Mouse (Mus musculus): ENCODE results near the gene Lpgat1. TPM values are rescaled to one million over a fixed set of nuclear protein-coding genes. Genes with fewer than 3 reads are reported as not detected.

Gene Lpgat1
- total RNA-seq (2015) (28.1 and 30.0 TPM in 2 replicates), total RNA-seq (2017) (32.9 and 33.4 TPM in 2 replicates)

DNA sequence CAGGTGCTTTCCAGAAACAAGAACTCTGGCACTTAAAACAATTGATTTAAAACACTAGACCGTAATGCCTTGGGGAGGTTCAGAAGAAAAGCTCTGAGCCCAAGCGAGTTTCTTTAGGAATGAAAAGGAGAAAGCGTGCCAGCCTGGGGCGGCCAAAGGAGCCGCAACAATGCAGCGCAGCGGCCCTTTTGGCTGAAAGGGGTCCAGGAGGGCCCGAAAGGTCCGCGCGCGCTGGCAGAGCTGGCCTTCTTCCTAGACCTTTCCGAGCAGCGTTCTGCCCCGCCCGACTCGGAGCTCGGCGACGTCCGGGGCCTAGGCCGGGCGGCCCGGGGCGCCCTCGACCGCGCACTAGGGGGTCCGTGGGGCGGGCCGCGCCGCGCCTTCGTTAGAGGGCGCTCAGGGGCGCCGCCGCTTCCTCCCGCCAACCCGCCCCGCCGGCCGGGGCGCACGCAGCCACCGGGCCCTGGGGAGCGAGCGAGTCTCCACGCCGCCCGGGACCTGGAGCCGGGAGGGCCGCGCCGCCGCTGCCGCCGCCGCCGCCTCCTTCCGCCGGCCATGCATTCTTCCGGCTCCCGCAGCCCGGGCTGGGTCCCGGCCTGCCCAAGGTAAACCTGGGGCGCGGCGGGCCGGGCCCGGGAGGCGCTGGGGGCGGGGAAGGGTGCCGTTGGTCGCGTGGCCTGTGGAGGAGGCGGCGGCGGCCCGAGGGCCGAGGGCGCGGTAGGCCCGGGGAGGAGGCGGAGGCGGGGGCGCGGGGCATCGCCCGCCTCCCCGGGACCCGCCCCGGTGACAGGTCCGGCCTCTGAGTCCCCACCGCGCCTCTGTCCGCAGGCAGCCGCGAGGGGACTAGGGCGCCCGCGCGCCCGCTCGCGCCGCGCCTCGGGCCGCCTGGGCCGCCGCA, at the start of gene Lpgat1:
Gene Lpgat1 (plus strand): TSS at position 234 of the 898 bp plus-strand sequence.
- peak; percentile 71 for ATAC-seq (replicated peaks; ENCODE audit: poor library complexity)

DNA sequence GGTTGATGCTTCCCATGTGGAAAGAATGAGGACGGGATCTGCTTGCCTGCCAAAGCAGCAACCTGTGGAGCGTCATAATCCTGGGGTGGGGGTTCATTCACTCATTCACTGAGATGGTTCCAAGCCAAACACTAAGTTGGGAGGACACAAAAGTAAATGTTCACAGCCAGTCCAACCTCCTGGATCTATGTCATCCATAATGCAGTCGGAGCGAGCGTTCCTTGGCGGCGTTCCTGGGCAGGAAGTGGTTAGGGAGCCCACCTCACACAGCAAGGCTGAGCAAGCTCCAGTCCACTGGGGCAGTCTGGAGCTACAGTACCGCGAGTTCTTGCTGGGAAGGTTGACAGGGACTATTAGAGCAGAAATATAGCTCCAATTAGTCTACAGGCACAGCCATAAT, 49.6 kb upstream of the Lpgat1 start:
- peak; percentile 46; the same call in 1 of the 2 replicates for ATAC-seq (replicated peaks; ENCODE audit: poor library complexity)

DNA sequence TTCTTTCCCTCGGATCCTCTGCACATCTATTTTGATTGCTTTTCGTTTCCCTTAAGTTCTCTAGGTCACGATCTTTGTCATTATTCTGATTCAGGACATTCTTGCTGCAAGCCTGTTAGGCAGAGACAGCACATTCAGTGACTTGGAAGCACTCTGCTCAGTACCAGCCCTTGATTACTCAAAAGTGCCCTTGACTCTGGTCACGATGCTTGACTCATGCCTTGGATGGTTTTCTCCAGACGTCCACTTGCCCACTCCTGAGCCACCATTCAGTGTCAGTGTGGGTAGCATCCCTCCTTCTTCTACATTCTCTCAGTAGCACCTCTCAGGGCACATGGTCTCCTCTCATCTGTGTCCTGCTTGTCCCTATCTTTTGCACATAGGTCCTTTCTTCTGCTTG, 43.6 kb upstream of the Lpgat1 start:
- no peak for ATAC-seq (replicated peaks; ENCODE audit: poor library complexity)

DNA sequence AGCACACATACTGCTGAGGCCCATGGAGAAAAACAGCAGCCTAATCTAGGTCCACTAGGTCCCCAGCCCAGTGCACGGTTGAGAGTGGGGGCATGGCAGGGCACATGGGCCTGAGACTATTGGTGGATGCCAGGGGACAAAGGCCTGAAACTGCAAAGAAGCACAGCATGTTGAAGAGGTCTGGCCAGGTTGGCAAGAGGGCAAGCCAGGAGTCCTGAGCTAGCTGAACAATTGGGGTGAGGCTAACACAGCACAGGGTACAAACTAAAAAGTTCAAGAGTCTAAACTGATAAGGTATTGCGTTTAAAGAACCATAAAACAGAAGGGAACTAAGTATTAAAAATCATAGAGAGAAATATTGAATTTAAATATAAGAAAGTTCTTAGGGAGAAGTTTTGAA, 36.0 kb upstream of the Lpgat1 start:
- ATAC-seq (replicated peaks; ENCODE audit: poor library complexity), result no peak

DNA sequence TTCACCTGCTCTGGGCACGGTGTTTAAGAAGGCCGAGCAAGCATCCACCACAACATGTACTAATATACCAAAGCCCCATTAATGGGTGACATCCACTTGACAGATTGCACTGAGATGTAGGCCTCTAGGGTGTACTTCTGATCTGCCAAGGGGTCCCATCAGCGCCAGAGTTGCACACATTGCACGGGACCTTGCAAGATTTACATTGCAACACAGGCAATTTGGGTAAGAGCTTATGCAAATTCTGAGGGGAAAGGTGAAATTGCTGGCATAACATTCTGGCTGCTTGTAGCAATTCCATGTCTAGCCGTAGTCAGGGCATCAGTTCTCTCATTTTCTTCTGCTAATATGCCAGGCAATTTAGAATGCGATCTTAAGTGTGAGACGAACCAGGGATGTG, 30.1 kb upstream of the Lpgat1 start:
- peak; percentile 92 for ATAC-seq (replicated peaks; ENCODE audit: poor library complexity)

DNA sequence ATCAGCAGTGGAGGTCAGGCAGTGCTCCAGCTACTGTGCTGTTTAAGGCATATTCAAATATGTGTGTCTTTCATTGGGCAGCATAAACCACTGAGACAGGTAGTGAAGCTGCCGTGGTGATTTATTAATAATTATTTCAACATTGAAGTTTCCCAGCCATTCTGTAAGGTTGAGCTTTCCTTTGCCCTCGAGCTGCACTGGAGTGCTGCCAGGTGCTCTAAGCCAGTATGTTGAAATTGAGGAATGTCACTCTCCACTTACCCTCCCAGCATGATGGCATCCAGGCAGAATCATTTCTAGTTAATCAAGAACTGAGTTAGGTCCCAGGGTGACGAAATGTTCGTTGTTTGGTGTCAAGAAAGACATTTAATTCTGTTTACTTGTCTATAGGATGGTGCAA, 24.4 kb upstream of the Lpgat1 start:
- no peak for ATAC-seq (replicated peaks; ENCODE audit: poor library complexity)

DNA sequence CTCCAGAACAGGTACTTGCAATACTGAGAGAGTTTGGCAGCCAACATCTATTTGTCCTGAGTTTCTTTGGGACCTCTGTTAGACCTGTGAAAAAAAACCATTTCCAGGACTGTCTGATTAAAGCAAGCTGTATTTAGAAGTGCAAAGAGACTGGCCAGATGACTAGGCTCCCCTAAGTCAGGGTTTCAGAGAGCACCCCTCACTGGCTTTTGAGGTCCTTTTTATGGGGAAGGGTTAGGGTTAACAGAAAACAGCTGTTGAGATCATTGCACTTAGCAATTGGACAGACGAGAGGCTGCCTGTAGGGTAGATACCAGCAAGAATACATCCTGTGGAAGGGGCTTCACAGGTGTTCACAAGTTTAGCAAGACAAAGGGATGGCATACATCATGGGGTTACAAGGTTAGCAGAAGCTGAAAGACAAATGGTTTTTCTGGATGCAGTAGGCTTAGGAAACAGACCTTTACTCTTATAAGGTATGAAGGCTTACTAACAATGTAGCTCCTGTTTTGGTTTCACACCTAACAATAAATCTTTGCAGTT, 19.3 kb upstream of the Lpgat1 start:
- ATAC-seq (replicated peaks; ENCODE audit: poor library complexity), result no peak

DNA sequence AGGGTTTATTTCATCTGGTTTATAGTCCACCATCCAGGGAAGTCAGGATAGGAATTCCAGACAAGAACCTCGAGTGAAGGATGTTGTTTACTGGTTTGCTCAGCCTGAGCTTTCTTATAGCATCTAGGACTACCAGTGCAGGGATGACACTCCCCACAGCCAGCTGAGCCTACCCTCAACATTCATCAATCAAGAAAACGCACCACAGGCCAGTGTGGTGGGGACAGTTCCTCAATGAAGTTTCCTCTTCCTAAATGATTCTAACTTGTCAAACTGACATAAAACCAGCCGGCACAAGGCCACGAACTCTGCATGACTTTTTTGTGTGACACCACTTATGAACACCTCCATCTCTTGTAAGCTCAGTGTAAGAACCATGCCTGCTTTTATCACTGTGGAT, 13.1 kb upstream of the Lpgat1 start:
- ATAC-seq (replicated peaks; ENCODE audit: poor library complexity), result peak; percentile 72

DNA sequence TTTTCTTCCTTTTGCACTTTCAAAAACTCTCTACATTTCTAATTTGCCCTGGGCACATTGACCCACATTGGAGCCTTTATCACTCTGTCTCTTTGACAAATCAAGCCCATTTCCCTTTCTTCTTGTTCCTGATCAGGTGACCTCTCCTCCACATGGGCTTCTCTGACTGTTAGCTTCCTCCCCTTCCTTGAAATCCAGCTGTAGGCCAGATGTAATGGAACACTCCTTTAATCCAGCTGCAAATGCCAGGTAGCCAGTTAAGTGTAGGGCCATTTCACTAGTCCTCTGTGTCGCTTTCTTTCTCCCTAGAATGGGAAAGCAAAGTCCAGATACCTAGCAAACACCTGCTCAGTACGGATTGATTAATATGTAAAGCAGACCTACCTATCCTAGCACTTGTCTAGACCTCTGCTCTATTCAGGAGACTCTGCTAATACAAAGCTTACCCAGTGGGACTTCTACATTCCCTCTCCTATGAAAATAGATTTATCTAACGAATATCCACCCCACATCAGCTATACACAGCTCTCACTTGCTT, 11.0 kb upstream of the Lpgat1 start:
- ATAC-seq (replicated peaks; ENCODE audit: poor library complexity), result no peak

DNA sequence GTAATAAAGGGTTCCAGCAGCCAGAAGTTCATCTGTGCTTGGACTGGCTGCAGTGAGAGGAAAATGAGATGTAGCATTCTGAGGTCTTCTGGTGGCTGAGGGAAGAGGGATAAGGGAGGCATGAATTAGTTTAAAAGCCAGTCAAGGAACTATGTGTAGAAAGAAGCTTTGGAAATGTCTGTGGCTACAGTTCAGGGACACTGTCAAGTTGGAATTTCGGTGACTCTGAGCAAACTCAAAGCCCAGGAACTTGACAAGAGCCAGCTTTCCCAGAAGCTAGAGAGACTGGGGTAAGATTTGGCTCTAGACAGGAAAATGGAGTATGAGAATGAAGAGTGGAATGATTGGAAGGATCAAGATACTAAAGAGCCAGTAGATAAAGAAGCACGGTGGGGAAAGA, 7.8 kb upstream of the Lpgat1 start:
- ATAC-seq (replicated peaks; ENCODE audit: poor library complexity), result no peak

DNA sequence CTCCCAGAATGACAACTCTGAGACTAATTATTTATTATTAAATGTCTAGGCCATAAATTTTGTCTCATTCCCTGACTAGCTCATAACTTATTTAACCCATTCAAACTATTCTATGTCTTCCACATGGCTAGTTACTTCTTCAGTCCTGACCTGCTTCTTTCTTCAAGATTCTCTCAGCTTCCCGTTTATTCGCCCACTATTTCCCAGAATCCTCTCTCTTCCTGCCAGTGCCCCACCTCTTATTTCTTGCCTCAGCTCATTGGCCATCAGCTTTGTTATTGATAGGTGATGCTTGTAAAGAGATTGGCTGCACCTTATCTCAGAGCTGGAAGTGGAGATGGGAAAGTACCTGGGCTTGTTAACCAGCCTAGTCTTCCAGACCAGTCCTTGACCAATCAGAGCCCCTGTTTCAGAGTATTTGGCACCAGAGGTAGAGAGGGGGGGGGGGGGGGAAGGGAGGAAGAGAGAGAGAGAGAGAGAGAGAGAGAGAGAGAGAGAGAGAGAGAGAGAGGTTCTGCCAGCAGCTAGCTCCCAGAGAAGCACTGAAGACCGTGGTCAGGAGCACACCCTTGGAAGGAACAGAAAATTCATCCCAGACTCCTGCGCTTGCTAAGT, 5.3 kb upstream of the Lpgat1 start:
- ATAC-seq (replicated peaks; ENCODE audit: poor library complexity), result no peak

DNA sequence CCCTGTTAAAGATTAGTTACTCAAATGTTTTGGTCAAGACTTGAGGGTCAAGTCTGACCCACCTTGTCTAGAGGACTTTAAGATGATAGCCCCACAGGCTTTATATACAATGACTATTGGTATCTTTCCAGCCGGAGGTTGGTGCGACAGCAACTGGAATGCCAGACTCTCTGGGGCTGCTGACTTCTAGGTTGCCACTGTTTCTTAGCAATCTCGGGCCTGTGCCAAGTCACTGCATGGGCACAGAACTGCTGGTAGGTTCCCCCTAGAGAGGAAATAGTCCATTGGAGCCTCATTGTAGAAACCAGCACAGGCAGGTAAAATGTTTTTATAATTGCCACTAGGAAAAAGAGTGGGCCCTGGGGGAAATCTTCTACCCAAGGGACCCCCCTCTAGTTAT, 3.8 kb upstream of the Lpgat1 start:
- no peak for ATAC-seq (replicated peaks; ENCODE audit: poor library complexity)

DNA sequence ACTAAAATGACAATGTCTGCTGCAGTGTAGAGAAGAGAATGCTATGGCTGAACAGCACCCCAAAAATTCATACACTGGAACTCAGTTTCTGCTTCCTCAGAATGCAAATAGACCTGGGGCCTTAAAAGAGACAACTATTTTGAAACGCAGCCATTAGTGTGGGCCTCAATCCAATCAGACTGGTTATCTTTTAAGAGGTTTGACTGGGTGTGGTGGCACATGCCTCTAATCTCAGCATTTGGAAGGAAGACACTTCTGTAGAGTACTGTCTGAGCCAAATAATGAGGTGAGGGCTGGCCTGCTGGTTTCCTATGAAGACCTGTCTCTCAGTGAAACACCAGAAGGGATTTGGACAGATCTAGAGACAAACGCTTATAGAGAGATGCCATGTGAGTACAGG, 2.5 kb upstream of the Lpgat1 start:
- ATAC-seq (replicated peaks; ENCODE audit: poor library complexity), result no peak

DNA sequence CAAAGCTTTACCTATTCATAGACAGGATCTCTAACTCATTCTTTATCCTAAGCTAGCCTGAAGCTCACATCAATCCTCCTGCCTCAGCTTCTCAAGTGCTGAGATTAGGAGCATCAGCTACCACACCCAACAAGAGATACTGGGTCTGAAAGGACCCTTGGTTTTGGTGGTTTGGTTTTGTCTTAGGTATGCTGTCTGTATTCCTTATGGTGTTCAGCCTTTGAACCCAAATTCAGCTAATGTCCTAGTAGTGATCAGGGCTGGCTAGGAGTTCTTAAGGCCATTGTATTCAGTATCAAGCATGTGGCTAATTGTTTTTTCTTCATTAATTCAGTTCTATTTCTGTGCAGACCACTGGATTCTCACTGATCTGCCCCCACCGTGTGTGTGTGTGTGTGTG, 493 bp upstream of the Lpgat1 start:
- no peak for ATAC-seq (replicated peaks; ENCODE audit: poor library complexity)

DNA sequence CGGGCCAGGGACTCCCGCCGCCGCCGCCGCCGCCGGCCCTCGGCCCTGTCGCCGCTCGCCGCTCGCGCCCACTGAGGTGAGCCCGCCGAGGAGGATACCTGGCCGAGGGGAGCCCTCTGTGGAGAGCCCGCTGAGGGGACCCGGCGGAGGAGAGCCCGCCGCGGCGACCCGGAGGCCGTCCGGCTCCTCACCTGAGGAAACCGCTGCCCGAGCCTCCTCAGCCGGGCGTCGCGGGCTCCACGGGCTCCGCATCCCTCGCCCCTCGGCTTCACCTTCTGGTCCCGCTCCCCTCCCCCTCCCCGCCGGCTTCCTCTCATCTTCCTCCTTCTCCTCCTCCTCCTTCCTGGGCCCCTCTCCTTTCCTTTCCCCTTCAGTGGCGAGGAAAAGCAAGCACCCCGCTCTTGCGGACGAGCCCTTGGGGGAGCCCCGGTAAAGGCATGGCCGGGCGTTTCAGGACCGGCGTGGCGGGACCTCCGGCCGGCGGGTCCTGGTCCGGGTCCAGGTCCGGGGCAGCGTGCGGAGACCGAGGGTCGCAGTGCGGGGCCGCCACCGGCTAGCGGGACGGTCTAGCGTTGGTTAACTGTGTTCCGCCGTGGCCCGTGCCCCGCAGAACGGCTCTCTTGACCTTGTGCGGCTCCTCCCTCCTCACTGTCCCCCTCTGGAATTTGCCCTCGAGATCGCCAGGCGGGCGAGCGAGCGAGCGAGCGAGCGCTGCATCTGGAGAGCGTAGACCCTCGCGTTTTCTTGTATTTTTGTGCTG, 1.1 kb downstream of the Lpgat1 start:
- ATAC-seq (replicated peaks; ENCODE audit: poor library complexity), result peak; percentile 23

DNA sequence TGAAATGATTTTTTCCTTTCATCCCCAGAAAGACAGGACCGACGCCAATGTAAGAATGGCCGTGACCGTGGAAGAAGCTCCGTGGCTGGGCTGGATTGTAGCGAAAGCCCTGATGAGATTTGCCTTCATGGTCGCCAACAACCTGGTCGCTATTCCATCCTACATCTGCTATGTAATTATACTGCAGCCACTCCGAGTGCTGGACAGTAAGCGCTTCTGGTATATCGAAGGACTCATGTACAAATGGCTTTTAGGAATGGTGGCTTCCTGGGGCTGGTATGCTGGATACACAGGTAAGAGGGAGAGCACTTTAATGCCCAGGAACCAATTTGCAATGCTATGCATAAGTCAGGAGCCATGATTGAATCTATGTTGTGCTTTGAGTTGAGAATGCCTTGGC, 1.7 kb downstream of the Lpgat1 start:
- ATAC-seq (replicated peaks; ENCODE audit: poor library complexity), result no peak

DNA sequence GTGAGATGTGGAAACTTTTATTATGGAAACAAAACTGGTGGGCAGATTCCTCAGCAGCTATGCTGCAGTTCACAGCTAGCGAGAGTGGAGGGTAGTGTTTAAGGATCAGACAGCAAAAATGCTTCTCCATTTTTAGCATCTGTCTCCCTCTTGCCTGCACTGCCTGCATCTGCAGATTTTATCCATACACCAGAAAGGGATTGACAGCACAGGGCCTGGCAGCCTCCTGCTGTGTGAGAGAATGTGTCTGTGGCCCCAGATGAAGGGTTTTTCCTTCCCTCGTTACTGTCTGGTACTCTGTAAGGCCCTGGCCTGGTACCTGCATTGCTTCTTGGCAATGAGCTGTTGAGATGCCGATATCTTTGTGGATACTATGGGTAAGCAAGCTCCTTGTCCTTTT, 2.8 kb downstream of the Lpgat1 start:
- ATAC-seq (replicated peaks; ENCODE audit: poor library complexity), result no peak

DNA sequence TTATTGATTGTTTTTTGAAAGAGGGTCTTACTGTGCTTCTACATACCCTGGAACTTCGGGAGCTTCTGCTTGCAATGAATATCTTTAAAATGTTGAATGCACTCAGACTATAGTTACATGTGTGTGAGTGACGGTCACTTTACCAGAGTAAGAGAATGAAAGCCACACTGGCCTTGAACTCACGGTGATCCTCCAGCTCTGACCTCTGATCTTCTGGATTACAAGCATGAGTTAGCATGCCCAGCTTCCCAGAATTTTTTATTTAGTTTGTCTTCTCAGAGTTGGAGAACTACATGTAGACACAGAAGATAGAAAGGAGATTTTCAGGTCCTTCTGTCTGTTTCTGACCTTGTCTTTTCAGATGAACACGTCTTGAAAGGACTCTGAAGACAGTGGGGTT, 5.1 kb downstream of the Lpgat1 start:
- no peak for ATAC-seq (replicated peaks; ENCODE audit: poor library complexity)

DNA sequence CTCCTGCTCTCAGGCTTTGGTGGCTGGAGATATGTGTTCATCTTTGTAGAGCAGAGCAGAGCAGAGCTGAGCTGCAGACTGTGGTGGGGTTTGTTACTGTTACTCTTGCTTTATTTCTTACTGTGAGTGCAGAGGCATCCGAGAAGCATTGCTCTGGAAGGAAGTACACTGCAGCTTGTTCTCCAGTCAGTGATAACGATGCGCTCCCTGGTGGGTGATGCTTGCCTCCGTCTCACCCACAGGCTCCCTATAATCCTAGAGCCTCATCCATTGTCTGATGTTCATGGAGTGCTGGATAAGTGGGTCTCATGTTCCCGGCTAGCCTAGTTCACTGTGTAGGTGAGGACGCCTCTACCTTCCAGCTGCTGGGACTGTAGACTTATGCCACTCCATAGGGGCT, 6.0 kb downstream of the Lpgat1 start:
- no peak for ATAC-seq (replicated peaks; ENCODE audit: poor library complexity)

DNA sequence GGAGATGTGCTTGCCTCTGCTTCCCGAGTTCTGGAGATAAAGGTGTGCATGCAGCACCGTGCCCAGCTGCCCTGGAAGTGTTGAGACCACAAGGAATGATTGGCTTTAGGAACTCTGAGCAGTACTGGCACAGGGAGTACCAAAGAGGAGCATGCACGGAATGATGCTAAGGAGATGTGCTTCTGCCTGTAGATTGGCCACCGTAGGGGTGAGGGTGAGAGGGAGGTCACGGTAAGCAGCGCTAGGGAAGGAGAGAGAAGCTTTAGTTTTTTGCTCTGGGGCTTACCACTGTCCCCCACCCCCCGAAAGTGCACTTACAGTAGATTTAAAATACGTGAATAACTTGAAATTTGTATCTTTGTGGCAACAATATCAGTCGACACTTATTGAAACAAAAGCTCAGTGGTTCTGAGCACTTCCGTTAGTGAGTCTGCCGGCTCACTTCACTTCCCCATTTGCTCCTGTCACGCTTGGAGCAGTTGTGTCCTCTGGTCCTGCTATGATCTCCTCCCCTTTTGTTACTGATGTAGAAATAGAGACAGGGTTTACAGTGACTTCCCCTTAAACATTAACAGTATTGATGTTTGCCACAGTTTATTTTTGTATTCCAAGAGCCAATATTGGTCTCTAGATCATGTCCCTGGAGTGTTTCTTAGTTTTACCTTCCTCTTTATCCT, 6.9 kb downstream of the Lpgat1 start:
- ATAC-seq (replicated peaks; ENCODE audit: poor library complexity), result peak; percentile 99

DNA sequence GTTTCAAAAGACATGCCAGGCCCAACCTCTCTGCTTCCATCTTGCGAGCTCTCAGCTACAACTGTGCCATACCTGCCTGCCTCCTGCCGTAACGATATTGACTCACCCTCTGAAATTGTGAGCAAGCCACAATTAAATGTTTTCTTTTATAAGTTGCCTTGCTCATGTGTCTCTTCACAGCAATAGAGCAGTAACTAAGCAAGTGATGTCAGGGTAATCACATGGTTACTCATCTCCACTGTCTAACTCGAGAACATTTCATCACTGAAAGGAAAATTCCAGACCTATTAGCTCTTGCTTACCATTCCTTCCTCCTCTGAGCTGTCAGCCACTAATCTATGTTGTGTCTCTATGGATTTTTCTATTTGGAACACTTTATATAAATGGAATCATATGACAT, 15.0 kb downstream of the Lpgat1 start:
- no peak for ATAC-seq (replicated peaks; ENCODE audit: poor library complexity)

Measured in megakaryocyte progenitor cell, adult 5-6 weeks (primary cell).